Mouse (Mus musculus): Measurements from ENCODE around the gene Orc3. TPM values are rescaled to one million over a fixed set of nuclear protein-coding genes. Genes with fewer than 3 reads are reported as not detected.

Orc3 gene
- total and polyA plus RNA-seq, 3 experiments: 65.7 to 156 (median 86.7) TPM

DNA sequence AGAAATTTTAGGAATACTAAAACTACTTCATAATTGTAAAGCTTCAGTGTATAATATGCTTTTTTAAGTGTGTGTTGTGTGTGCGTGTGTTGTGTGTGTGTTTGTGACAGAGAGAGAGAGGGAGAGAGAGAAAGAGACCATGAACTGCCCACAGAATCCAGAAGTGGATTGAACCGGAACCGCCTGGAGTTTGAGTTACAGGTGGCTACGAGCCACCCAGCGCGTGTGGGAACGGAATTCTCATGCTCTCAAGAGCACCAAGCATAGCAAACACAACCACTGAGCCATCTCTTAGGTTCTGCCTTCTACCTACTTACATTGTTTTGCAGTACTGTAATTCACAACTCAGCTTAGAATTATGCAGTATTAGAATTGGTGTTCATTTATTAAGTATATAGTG lies 19.4 kb upstream of the Orc3 start:
- no peak overlapping the region for H3K27ac ChIP-seq (ENCODE audit: insufficient read depth, low read depth)
- H3K27me3 ChIP-seq (replicated peaks): no peaks in the 10 kb centered on the region
- H3K4me1 ChIP-seq (ENCODE audit: control insufficient read depth in 1 of 2, insufficient read depth in 2 of 2): no peaks in the 10 kb centered on the region
- H3K79me2 ChIP-seq (replicated peaks; ENCODE audit: control insufficient read depth, extremely low read depth, insufficient read depth, poor library complexity, severe bottlenecking): no peaks in the 10 kb centered on the region
- H3K4me2 ChIP-seq (ENCODE audit: insufficient read depth, low read depth, poor library complexity, severe bottlenecking): no peak overlapping the region
- in situ Hi-C loops (cut with MboI; ENCODE audit: low pct_ligation_motif_present, low pct_unique_long_range_greater_than_20kb, low sequenced_read_pairs) (no loop called here), dilution Hi-C loops (cut with MboI; ENCODE audit: extremely low pct_ligation_motif_present, extremely low pct_unique_long_range_greater_than_20kb, low sequenced_read_pairs) (no loop called here)
- H3K9me3 ChIP-seq (replicated peaks; ENCODE audit: low read length): no peaks in the 10 kb centered on the region
- DNase-seq (ENCODE audit: extremely low read depth): no peak
- no peak for TF ChIP-seq MAFK (IDR thresholded peaks at IDR 0.05; ENCODE audit: insufficient replicate concordance, low read length)
- TF ChIP-seq PAX5 (IDR thresholded peaks at IDR 0.05; ENCODE audit: low read length): no peak
- peaks cover 31 to 76% of the 10 kb centered on the region in 2 experiments for H3K36me3 ChIP-seq (replicated peaks in 1 of 2; ENCODE audit: control insufficient read depth in 1 of 2, insufficient read depth in 1 of 2, low read length in 1 of 2)
- no peak overlapping the region for H3K9ac ChIP-seq (ENCODE audit: insufficient read depth, low read depth)
- H3K4me3 ChIP-seq (replicated peaks in 1 of 3; ENCODE audit: low read depth in 2 of 3, low read length in 2 of 3, poor library complexity in 1 of 3): no peak overlapping the region

DNA sequence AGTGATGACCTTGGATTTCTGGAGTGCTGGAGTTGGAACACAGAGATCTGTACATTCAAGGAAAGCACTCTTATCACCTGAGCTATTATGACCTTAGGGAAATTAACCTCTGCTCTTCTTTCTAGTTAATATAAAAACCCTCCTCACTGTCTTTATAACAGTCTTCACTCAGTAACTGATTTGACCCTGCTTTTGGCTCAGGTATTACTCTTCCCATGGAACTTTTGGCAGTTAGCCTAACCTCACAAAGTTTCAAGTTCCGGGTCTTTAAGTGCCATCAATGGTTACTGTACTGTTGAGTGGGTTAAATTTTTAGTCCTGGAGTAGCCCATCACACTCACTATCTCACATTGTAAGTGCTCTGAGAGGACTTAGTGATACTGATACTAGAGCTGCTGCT lies 15.2 kb upstream of the Orc3 start:
- H3K79me2 ChIP-seq (replicated peaks; ENCODE audit: control insufficient read depth, extremely low read depth, insufficient read depth, poor library complexity, severe bottlenecking): no peaks in the 10 kb centered on the region
- H3K27ac ChIP-seq (ENCODE audit: insufficient read depth, low read depth): no peak overlapping the region
- H3K27me3 ChIP-seq (replicated peaks): no peaks in the 10 kb centered on the region
- no peaks in the 10 kb centered on the region for H3K4me1 ChIP-seq (ENCODE audit: control insufficient read depth in 1 of 2, insufficient read depth in 2 of 2)
- no peak overlapping the region for H3K4me3 ChIP-seq (replicated peaks in 1 of 3; ENCODE audit: low read depth in 2 of 3, low read length in 2 of 3, poor library complexity in 1 of 3)
- no peak overlapping the region for H3K4me2 ChIP-seq (ENCODE audit: insufficient read depth, low read depth, poor library complexity, severe bottlenecking)
- dilution Hi-C loops (cut with MboI; ENCODE audit: extremely low pct_ligation_motif_present, extremely low pct_unique_long_range_greater_than_20kb, low sequenced_read_pairs) (no loop called here), in situ Hi-C loops (cut with MboI; ENCODE audit: low pct_ligation_motif_present, low pct_unique_long_range_greater_than_20kb, low sequenced_read_pairs) (no loop called here)
- TF ChIP-seq MXI1 (IDR thresholded peaks at IDR 0.05; ENCODE audit: low read depth, low read length): no peak
- TF ChIP-seq ZMIZ1 (IDR thresholded peaks at IDR 0.05; ENCODE audit: low read depth, low read length): no peak
- TF ChIP-seq TBP (conservative IDR thresholded peaks at IDR 0.05; ENCODE audit: low read depth, low read length): no peak
- TF ChIP-seq USF1 (IDR thresholded peaks at IDR 0.05; ENCODE audit: low read depth, low read length): no peak
- TF ChIP-seq TCF12 (IDR thresholded peaks at IDR 0.05; ENCODE audit: low read depth, low read length): no peak
- TF ChIP-seq BHLHE40 (IDR thresholded peaks at IDR 0.05; ENCODE audit: low read depth, low read length): no peak
- TF ChIP-seq CHD1 (IDR thresholded peaks at IDR 0.05; ENCODE audit: low read depth, low read length): no peak
- TF ChIP-seq ZC3H11A (IDR thresholded peaks at IDR 0.05; ENCODE audit: low read depth, low read length): no peak
- no peak for TF ChIP-seq RCOR1 (conservative IDR thresholded peaks at IDR 0.05; ENCODE audit: low read depth, low read length)
- TF ChIP-seq NRF1 (IDR thresholded peaks at IDR 0.05; ENCODE audit: low read depth, low read length): no peak
- TF ChIP-seq MAFK (IDR thresholded peaks at IDR 0.05; ENCODE audit: insufficient replicate concordance, low read length): no peak
- no peak for TF ChIP-seq JUND (conservative IDR thresholded peaks at IDR 0.05; ENCODE audit: low read depth, low read length)
- no peak for TF ChIP-seq KAT2A (IDR thresholded peaks at IDR 0.05; ENCODE audit: insufficient replicate concordance, low read length)
- no peak for TF ChIP-seq USF2 (conservative IDR thresholded peaks at IDR 0.05; ENCODE audit: low read depth, low read length)
- TF ChIP-seq MEF2A (IDR thresholded peaks at IDR 0.05; ENCODE audit: borderline replicate concordance, low read depth, low read length): no peak
- TF ChIP-seq ELF1 (IDR thresholded peaks at IDR 0.05; ENCODE audit: low read depth, low read length): no peak
- TF ChIP-seq MYC (IDR thresholded peaks at IDR 0.05; ENCODE audit: low read depth, low read length): no peak
- no peak for TF ChIP-seq GABPA (IDR thresholded peaks at IDR 0.05; ENCODE audit: insufficient replicate concordance, low read depth, low read length)
- no peak overlapping the region for H3K9ac ChIP-seq (ENCODE audit: insufficient read depth, low read depth)
- peaks cover 44 to 77% of the 10 kb centered on the region in 2 experiments for H3K36me3 ChIP-seq (replicated peaks in 1 of 2; ENCODE audit: control insufficient read depth in 1 of 2, insufficient read depth in 1 of 2, low read length in 1 of 2)
- H3K9me3 ChIP-seq (replicated peaks; ENCODE audit: low read length): no peaks in the 10 kb centered on the region
- DNase-seq (ENCODE audit: extremely low read depth): no peak

All from CH12.LX (cell line).